Mouse (Mus musculus) kidney, adult 2 months (tissue): ENCODE results near the gene Hcn4.

Experiments
- CTCF ChIP-seq: fragments of 200-500 bp; conservative IDR thresholded peaks from 2 replicates; pipeline ENCODE4 v1.5.1; 2011; ENCODE audit warnings: low read depth, mild to moderate bottlenecking, control low read depth, low read length, moderate library complexity, mixed read lengths; ENCODE audit not compliant: insufficient read depth, insufficient read length
- POLR2A ChIP-seq: fragments of 200-500 bp; IDR thresholded peaks from one replicate; pipeline ENCODE4 v1.6.1; 2011; ENCODE audit warnings: low read depth, low read length, control low read depth

- TF ChIP-seq POLR2A (no peak), CTCF (no peak)
These were observed 655 bp downstream of the Hcn4 start for GRCm38 (mm10) chr9:58823918-58824215.
